Mouse (Mus musculus) ES-Bruce4 (cell line): ENCODE data around the gene Cers2.

Source experiments
- CTCF ChIP-seq: IDR thresholded peaks from one replicate; pipeline ENCODE4 v1.8.1; 2011; ENCODE audit warnings: low read depth, low read length
- EP300 ChIP-seq: IDR thresholded peaks from 2 replicates; pipeline ENCODE4 v1.6.1; 2011; ENCODE audit warnings: low read depth, low read length; ENCODE audit not compliant: insufficient read depth
- POLR2A ChIP-seq: IDR thresholded peaks from one replicate; pipeline ENCODE4 v1.8.1; 2011; ENCODE audit warnings: low read length; ENCODE audit not compliant: insufficient read depth

DNA sequence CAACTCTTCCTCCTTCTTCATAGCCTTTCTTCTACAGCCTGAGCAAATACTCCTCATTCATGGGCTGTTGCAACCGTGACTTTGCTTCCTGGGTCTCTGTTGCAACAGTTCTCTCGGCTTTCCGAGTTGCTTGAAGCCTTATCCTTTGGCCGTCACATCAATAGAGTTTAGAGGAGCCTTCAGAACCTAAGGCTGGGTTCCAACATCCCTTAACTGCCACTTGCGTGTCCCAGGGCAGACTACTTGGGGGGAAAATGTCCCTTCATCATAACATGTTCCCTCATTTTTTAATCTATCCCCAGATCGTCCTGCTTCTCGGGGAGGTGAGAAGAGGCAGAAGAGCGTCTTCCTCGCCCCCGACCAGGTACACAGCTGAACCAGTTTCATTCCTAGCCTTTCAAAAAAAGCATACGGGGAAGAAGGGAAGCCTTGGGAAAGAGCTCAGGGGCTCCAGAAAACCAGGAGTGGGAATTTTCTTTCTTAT lies 32.2 kb upstream of the Cers2 start:
- TF ChIP-seq POLR2A (no peak), CTCF (no peak), EP300 (no peak)
